Mouse (Mus musculus) neural tube, embryonic 11.5 days (tissue): ENCODE results near the gene Agpat2. TPM values are rescaled to one million over a fixed set of nuclear protein-coding genes. Genes with fewer than 3 reads are reported as not detected.

ENCODE experiments used
- ATAC-seq: fragments of 200-750 bp; cut with Nextera tagmentation; 2 replicates; pipeline ENCODE4 v1.8.0; 2017; ENCODE audit warnings: moderate number of reproducible peaks, mild to moderate bottlenecking, moderate TSS enrichment, moderate library complexity; ENCODE audit not compliant: insufficient read depth, low FRiP score, low TSS enrichment
- DNase-seq: peaks from one replicate; pipeline ENCODE4 v3.0.0-alpha.2; 2015; ENCODE audit warnings: low spot score
- H3K27ac ChIP-seq: fragments of 300-500 bp; sonication (generic); 2 replicates; pipeline ENCODE4 v1.5.1; 2014; ENCODE audit warnings: low read depth, mild to moderate bottlenecking, low read length
- H3K27me3 ChIP-seq: fragments of 300-500 bp; sonication (generic); 2 replicates; pipeline ENCODE4 v1.6.1; 2014; ENCODE audit warnings: mild to moderate bottlenecking, low read length, mixed read lengths; ENCODE audit not compliant: control insufficient read depth, insufficient read depth
- H3K36me3 ChIP-seq: fragments of 300-500 bp; sonication (generic); 2 replicates; pipeline ENCODE4 v1.6.1; 2014; ENCODE audit warnings: mild to moderate bottlenecking, low read length, moderate library complexity, mixed read lengths; ENCODE audit not compliant: control insufficient read depth, insufficient read depth
- H3K4me1 ChIP-seq: fragments of 300-500 bp; sonication (generic); 2 replicates; pipeline ENCODE4 v1.6.1; 2014; ENCODE audit warnings: low read length, mixed read lengths; ENCODE audit not compliant: control insufficient read depth, insufficient read depth
- H3K4me2 ChIP-seq: fragments of 300-500 bp; sonication (generic); 2 replicates; pipeline ENCODE4 v1.6.1; 2014; ENCODE audit warnings: low read depth, mild to moderate bottlenecking, moderate library complexity
- H3K4me3 ChIP-seq: fragments of 300-500 bp; sonication (generic); 2 replicates; pipeline ENCODE4 v1.5.1; 2014; ENCODE audit warnings: low read depth, low read length
- H3K9ac ChIP-seq: fragments of 300-500 bp; sonication (generic); 2 replicates; pipeline ENCODE4 v1.6.1; 2014; ENCODE audit warnings: mild to moderate bottlenecking, low read length
- H3K9me3 ChIP-seq: fragments of 300-500 bp; sonication (generic); 2 replicates; pipeline ENCODE4 v1.6.1; 2016; ENCODE audit warnings: low read length; ENCODE audit not compliant: control insufficient read depth
- WGBS: fragments of 180-500 bp; shearing (Covaris S2); extraction: QIAGEN DNeasy Blood & Tissue Kit; methylation state at CpG from one replicate; pipeline ENCODE4 v1.1.7; 2014; 5-methylcytosine and 5-hydroxymethylcytosine counted together
- polyA plus RNA-seq: library from polyadenylated mRNA; unstranded; fragments of >200 nt; fragmentation: Nextera tagmentation; extraction: Ambion mirVana; gene quantifications from 2 replicates; pipeline ENCODE4 v1.2.1, GENCODE M21; 2014

Agpat2 gene
- polyA plus RNA-seq, 1 experiment from 2014 or later = 7.5 TPM

- Histone ChIP-seq H3K4me2 (no peak within 1 kb of the TSS), H3K27me3 (no peaks in the 10 kb centered on the region), H3K4me3 (no peak within 1 kb of the TSS), H3K9ac (no peak within 1 kb of the TSS; the same call in 1 of the 2 replicates), H3K4me1 (peaks cover 11% of the 10 kb centered on the region; the same call in 1 of the 2 replicates), H3K36me3 (no peaks in the 10 kb centered on the region), H3K9me3 (no peaks in the 10 kb centered on the region), H3K27ac (no peak within 1 kb of the TSS)
- no peak for ATAC-seq
- WGBS = 100% methylated on average over 1 of the region's 1 CpGs
- no peak for DNase-seq
Measured at GRCm38 (mm10) chr2:26579714-26580113, 24.5 kb downstream of the Agpat2 start, which contains the start of gene Egfl7. TSS of gene Egfl7 (plus strand) at chr2:26580014.

- peaks cover 18% of the 10 kb centered on the region; the same call in 1 of the 2 replicates for H3K4me1 ChIP-seq
- H3K4me2 ChIP-seq = no peak overlapping the region
- H3K9me3 ChIP-seq = no peaks in the 10 kb centered on the region
- ATAC-seq (no peak), DNase-seq (no peak)
- H3K9ac ChIP-seq = peak overlapping the region; percentile 39
- H3K4me3 ChIP-seq = no peak overlapping the region
- H3K27me3 ChIP-seq = no peaks in the 10 kb centered on the region
- no peaks in the 10 kb centered on the region for H3K36me3 ChIP-seq
- no peak overlapping the region for H3K27ac ChIP-seq
- WGBS = 60% methylated on average over 6 of the region's 6 CpGs
Measured at GRCm38 (mm10) chr2:26578369-26578768, 25.8 kb downstream of the Agpat2 start.

- Histone ChIP-seq H3K4me3 (no peak overlapping the region), H3K36me3 (no peaks in the 10 kb centered on the region), H3K9me3 (no peaks in the 10 kb centered on the region), H3K9ac (no peak overlapping the region), H3K27ac (0 out of 2 replicates have a peak overlapping the region, but pooled peaks have one; percentile 14), H3K27me3 (no peaks in the 10 kb centered on the region), H3K4me1 (peaks cover 18% of the 10 kb centered on the region; the same call in 1 of the 2 replicates), H3K4me2 (no peak overlapping the region)
- no peak for ATAC-seq
- 65% methylated on average over 4 of the region's 4 CpGs for WGBS
- no peak for DNase-seq
Measured at GRCm38 (mm10) chr2:26576462-26576861, 27.8 kb downstream of the Agpat2 start.

GRCm38 (mm10) chr2:26575865-26576264 is 28.4 kb downstream of the Agpat2 start:
- Histone ChIP-seq H3K4me2 (no peak overlapping the region), H3K27ac (peak overlapping the region; percentile 11; the same call in 1 of the 2 replicates), H3K36me3 (no peaks in the 10 kb centered on the region), H3K9ac (no peak overlapping the region), H3K27me3 (no peaks in the 10 kb centered on the region), H3K4me3 (no peak overlapping the region), H3K9me3 (no peaks in the 10 kb centered on the region), H3K4me1 (peaks cover 18% of the 10 kb centered on the region; the same call in 1 of the 2 replicates)
- DNase-seq (no peak), ATAC-seq (no peak)
- WGBS = 57% methylated on average over 4 of the region's 4 CpGs

- Histone ChIP-seq H3K4me2 (no peak overlapping the region), H3K9me3 (no peaks in the 10 kb centered on the region), H3K9ac (no peak overlapping the region), H3K27me3 (no peaks in the 10 kb centered on the region), H3K4me1 (peaks cover 18% of the 10 kb centered on the region; the same call in 1 of the 2 replicates), H3K27ac (peak overlapping the region; percentile 11; the same call in 1 of the 2 replicates), H3K4me3 (no peak overlapping the region), H3K36me3 (no peaks in the 10 kb centered on the region)
- WGBS = 94% methylated on average over 1 of the region's 1 CpGs
- DNase-seq = no peak
- ATAC-seq = no peak
Measured at GRCm38 (mm10) chr2:26575378-26575777, 28.8 kb downstream of the Agpat2 start.

- no peaks in the 10 kb centered on the region for H3K36me3 ChIP-seq
- H3K27me3 ChIP-seq = no peaks in the 10 kb centered on the region
- no peak overlapping the region for H3K27ac ChIP-seq
- H3K4me1 ChIP-seq = peaks cover 18% of the 10 kb centered on the region; the same call in 1 of the 2 replicates
- H3K4me3 ChIP-seq = no peak overlapping the region
- DNase-seq (no peak), ATAC-seq (no peak)
- H3K4me2 ChIP-seq = no peak overlapping the region
- 36% methylated on average over 5 of the region's 5 CpGs for WGBS
- H3K9ac ChIP-seq = no peak overlapping the region; the same call in 1 of the 2 replicates
- H3K9me3 ChIP-seq = no peaks in the 10 kb centered on the region
Measured at GRCm38 (mm10) chr2:26574862-26575261, 29.4 kb downstream of the Agpat2 start.

GRCm38 (mm10) chr2:26573807-26574206 is 30.4 kb downstream of the Agpat2 start:
- no peak overlapping the region for H3K27ac ChIP-seq
- no peak overlapping the region for H3K4me3 ChIP-seq
- no peaks in the 10 kb centered on the region for H3K9me3 ChIP-seq
- no peaks in the 10 kb centered on the region for H3K27me3 ChIP-seq
- no peak for DNase-seq
- H3K4me2 ChIP-seq = no peak overlapping the region
- ATAC-seq = no peak
- no peaks in the 10 kb centered on the region for H3K36me3 ChIP-seq
- WGBS = 36% methylated on average over 5 of the region's 5 CpGs
- no peak overlapping the region for H3K9ac ChIP-seq
- peaks cover 18% of the 10 kb centered on the region; the same call in 1 of the 2 replicates for H3K4me1 ChIP-seq

- no peak overlapping the region for H3K27ac ChIP-seq
- H3K4me2 ChIP-seq = no peak overlapping the region
- H3K4me3 ChIP-seq = no peak overlapping the region
- DNase-seq = no peak
- H3K27me3 ChIP-seq = no peaks in the 10 kb centered on the region
- H3K4me1 ChIP-seq = peaks cover 17% of the 10 kb centered on the region; the same call in 1 of the 2 replicates
- no peak overlapping the region for H3K9ac ChIP-seq
- no peaks in the 10 kb centered on the region for H3K9me3 ChIP-seq
- ATAC-seq = no peak
- 69% methylated on average over 12 of the region's 12 CpGs for WGBS
- no peaks in the 10 kb centered on the region for H3K36me3 ChIP-seq
Measured at GRCm38 (mm10) chr2:26573396-26573795, 30.8 kb downstream of the Agpat2 start.

GRCm38 (mm10) chr2:26571826-26572225 is 32.4 kb downstream of the Agpat2 start:
- Histone ChIP-seq H3K36me3 (no peaks in the 10 kb centered on the region), H3K4me1 (0 out of 2 replicates have a peak, but pooled peaks cover 7% of the 10 kb centered on the region), H3K27ac (no peak overlapping the region), H3K9me3 (no peaks in the 10 kb centered on the region), H3K4me3 (no peak overlapping the region), H3K9ac (no peak overlapping the region; the same call in 1 of the 2 replicates), H3K4me2 (no peak overlapping the region), H3K27me3 (no peaks in the 10 kb centered on the region)
- DNase-seq (no peak), ATAC-seq (no peak)
- 67% methylated on average over 5 of the region's 5 CpGs for WGBS
